Mouse (Mus musculus) midbrain, postnatal 0 days (tissue): ENCODE results near the gene Tmod1. TPM values are rescaled to one million over a fixed set of nuclear protein-coding genes. Genes with fewer than 3 reads are reported as not detected.
A peak's percentile ranks its signal among the peaks of the same experiment; 100 is the strongest.

Experiments used
- ATAC-seq: fragments of 200-750 bp; cut with Nextera tagmentation; 2 replicates; pipeline ENCODE4 v1.8.0; 2017; ENCODE audit warnings: moderate number of reproducible peaks, mild to moderate bottlenecking, moderate TSS enrichment, moderate library complexity; ENCODE audit not compliant: low FRiP score
- DNase-seq: peaks from one replicate; pipeline ENCODE4 v3.0.0-alpha.2; 2015; ENCODE audit warnings: low spot score
- H3K27ac ChIP-seq: fragments of 300-500 bp; sonication (generic); 2 replicates; pipeline ENCODE4 v1.5.1; 2014; ENCODE audit warnings: low read depth, mild to moderate bottlenecking, low read length, mixed read lengths
- H3K27me3 ChIP-seq: fragments of 300-500 bp; sonication (generic); 2 replicates; pipeline ENCODE4 v1.6.1; 2014; ENCODE audit warnings: low read length, control low read depth, mixed read lengths; ENCODE audit not compliant: insufficient read depth
- H3K36me3 ChIP-seq: fragments of 300-500 bp; sonication (generic); 2 replicates; pipeline ENCODE4 v1.6.1; 2014; ENCODE audit warnings: low read length, control low read depth, mixed read lengths; ENCODE audit not compliant: insufficient read depth
- H3K4me1 ChIP-seq: fragments of 300-500 bp; sonication (generic); 2 replicates; pipeline ENCODE4 v1.6.1; 2014; ENCODE audit warnings: mild to moderate bottlenecking, control low read depth, antibody characterized with exemption, low read length, mixed read lengths; ENCODE audit not compliant: insufficient read depth
- H3K4me2 ChIP-seq: fragments of 300-500 bp; sonication (generic); 2 replicates; pipeline ENCODE4 v1.6.1; 2014; ENCODE audit warnings: low read depth, mild to moderate bottlenecking, low read length, mixed read lengths; ENCODE audit not compliant: poor library complexity, severe bottlenecking
- H3K4me3 ChIP-seq: fragments of 300-500 bp; sonication (generic); 2 replicates; pipeline ENCODE4 v1.5.1; 2014; ENCODE audit warnings: low read depth, mild to moderate bottlenecking, low read length, moderate library complexity
- H3K9ac ChIP-seq: fragments of 300-500 bp; sonication (generic); replicated peaks from 2 replicates; pipeline ENCODE4 v1.6.1; 2014; ENCODE audit warnings: mild to moderate bottlenecking, low read length, moderate library complexity, mixed read lengths; ENCODE audit not compliant: poor library complexity, severe bottlenecking
- H3K9me3 ChIP-seq: fragments of 300-500 bp; sonication (generic); 2 replicates; pipeline ENCODE4 v1.6.1; 2016; ENCODE audit warnings: low read length, control low read depth
- CTCF ChIP-seq: IDR thresholded peaks from 2 replicates; pipeline ENCODE4 v1.5.1; 2016; ENCODE audit warnings: antibody characterized with exemption, mild to moderate bottlenecking
- WGBS: fragments of 180-500 bp; shearing (Covaris S2); extraction: QIAGEN DNeasy Blood & Tissue Kit; methylation state at CpG from one replicate; pipeline ENCODE4 v1.1.7; 2014; 5-methylcytosine and 5-hydroxymethylcytosine counted together
- polyA plus RNA-seq: library from polyadenylated mRNA; unstranded; fragments of >200 nt; fragmentation: Nextera tagmentation; extraction: Ambion mirVana; gene quantifications from 2 replicates; pipeline ENCODE4 v1.2.1, GENCODE M21; 2015
- total RNA-seq: library from RNA; depleted of rRNA; stranded (reverse); fragments of >200 nt; gene quantifications from 2 replicates; pipeline ENCODE4 v1.2.3, GENCODE M21; 2014; rRNA removed

Gene Tmod1
- total RNA-seq, result 0.42 and 0.55 TPM in 2 replicates
- polyA plus RNA-seq, result 0.75 and 1.0 TPM in 2 replicates

DNA sequence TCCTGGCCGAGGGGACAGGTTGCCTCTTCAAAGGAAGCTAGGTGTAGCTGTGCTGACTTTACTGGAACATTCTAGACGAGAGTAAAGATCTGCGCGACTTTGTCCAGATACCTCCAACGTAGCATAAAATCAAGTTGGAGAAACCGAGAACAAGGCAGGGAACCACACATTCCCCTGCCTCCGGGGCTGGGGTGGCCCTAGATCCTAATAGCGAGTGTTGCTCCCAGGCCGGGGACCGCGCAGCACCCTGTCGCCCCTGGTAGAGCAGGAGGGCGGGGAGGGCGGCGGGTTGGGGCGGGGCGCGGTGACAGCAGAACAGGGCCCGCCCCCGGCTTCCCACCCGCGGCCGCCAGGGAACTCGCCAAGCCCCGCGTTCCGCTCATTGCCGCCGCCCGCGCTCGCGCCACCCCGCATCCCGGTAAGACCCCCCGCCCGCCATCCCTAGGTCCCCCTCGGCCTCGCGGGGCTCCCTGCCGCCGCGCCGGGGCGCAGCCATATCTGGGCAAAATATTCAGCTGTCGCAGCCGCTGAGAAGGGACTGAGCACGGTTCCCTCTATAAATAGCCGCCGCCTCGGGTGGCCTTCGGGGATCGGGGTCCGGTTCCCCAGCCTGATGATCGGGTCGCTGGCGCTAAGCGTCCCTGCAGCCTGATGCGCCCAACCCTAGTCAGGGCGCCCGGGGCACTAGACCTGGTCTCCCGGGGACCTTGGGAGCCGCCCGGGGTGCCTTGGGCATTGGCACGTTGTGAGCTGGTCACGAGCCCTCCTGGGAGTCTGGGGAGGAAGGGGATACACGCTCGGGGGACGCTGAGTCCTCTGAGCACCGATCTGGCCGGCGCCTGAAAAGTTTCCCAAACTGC, at the start of gene Tmod1:
Gene Tmod1, plus strand, starts transcription at position 44 of the 860 bp plus-strand sequence.
- H3K27ac ChIP-seq, result no peak within 1 kb of the TSS
- WGBS, result 1% methylated on average over 51 of the region's 72 CpGs
- peaks cover 3% of the 10 kb centered on the region; the same call in 1 of the 2 replicates for H3K36me3 ChIP-seq
- peaks cover 8% of the 10 kb centered on the region; the same call in 1 of the 2 replicates for H3K4me1 ChIP-seq
- peak within 1 kb of the TSS; percentile 56 for H3K9ac ChIP-seq
- H3K27me3 ChIP-seq, result peaks cover 35% of the 10 kb centered on the region; the same call in 1 of the 2 replicates
- peak within 1 kb of the TSS; percentile 55 for H3K4me3 ChIP-seq
- no peaks in the 10 kb centered on the region for H3K9me3 ChIP-seq
- peak; percentile 28 for DNase-seq
- peak within 1 kb of the TSS; percentile 98 for H3K4me2 ChIP-seq
- no peak for ATAC-seq
- 0 out of 2 replicates have a peak, but pooled peaks have one; percentile 1 for TF ChIP-seq CTCF

DNA sequence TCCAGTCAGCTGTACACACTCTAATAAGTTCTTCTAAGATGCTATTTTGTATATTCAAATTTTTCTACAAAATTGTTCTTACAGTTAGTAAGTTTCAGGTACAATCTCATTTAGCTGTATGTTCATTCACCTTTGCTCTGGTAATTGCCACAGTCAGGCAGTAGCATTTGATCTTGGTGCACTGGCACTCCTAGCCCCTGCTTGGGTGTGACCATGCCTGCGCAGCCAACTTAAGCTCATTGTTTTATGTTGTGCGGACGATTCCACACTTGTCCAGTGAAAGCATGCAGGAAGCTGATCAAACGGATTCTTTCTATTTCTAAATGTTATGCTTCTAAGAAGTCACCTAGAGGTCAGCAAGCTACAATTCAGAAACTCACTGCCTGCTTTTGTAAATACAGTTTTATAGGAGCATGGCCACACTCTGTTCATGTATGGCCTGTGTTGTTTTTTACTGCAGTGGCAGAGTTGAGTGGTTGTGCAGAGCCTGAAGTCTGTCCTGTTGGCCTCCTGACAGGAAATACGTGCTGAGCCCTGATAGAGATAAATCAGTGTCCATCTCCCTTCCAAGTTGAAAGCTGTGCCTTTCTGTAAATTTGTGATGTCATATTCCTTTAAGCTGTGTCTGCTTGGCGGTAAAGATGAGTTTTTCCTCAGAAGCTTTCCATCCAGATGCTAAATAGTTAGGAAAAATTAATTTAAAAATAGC, 48.2 kb upstream of the Tmod1 start:
- no peak for DNase-seq
- 77% methylated on average over 6 of the region's 6 CpGs for WGBS
- Histone ChIP-seq H3K4me2 (no peak overlapping the region), H3K36me3 (no peaks in the 10 kb centered on the region), H3K4me1 (no peaks in the 10 kb centered on the region), H3K9me3 (no peaks in the 10 kb centered on the region), H3K9ac (no peak overlapping the region), H3K27ac (no peak overlapping the region), H3K27me3 (no peaks in the 10 kb centered on the region), H3K4me3 (no peak overlapping the region)
- no peak for TF ChIP-seq CTCF
- ATAC-seq, result no peak

DNA sequence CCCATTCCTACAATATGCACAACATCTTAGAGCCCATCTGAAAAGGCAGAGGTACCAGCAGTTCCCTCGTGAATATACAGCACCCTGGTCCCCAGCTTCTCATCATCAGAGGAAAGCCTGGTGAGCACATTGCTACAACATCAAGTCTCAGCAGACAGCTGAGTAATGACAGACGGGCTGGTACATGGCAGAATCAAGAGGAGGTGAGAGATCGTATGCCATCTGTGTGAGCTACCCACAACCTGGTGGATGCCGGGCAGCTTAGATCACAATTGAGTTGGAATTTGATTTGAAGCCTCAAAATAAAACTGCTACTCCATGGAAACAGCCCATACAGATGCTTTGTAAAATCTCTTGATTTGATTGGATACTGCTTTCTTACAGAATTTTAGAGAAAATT, 40.2 kb upstream of the Tmod1 start:
- H3K9me3 ChIP-seq, result no peaks in the 10 kb centered on the region
- H3K4me2 ChIP-seq, result no peak overlapping the region
- peaks cover 21% of the 10 kb centered on the region for H3K36me3 ChIP-seq
- no peak overlapping the region for H3K4me3 ChIP-seq
- H3K9ac ChIP-seq, result no peak overlapping the region
- ATAC-seq (no peak), DNase-seq (no peak)
- WGBS, result 86% methylated on average over 4 of the region's 4 CpGs
- H3K4me1 ChIP-seq, result no peaks in the 10 kb centered on the region
- no peak overlapping the region for H3K27ac ChIP-seq
- no peaks in the 10 kb centered on the region for H3K27me3 ChIP-seq
- TF ChIP-seq CTCF, result no peak

DNA sequence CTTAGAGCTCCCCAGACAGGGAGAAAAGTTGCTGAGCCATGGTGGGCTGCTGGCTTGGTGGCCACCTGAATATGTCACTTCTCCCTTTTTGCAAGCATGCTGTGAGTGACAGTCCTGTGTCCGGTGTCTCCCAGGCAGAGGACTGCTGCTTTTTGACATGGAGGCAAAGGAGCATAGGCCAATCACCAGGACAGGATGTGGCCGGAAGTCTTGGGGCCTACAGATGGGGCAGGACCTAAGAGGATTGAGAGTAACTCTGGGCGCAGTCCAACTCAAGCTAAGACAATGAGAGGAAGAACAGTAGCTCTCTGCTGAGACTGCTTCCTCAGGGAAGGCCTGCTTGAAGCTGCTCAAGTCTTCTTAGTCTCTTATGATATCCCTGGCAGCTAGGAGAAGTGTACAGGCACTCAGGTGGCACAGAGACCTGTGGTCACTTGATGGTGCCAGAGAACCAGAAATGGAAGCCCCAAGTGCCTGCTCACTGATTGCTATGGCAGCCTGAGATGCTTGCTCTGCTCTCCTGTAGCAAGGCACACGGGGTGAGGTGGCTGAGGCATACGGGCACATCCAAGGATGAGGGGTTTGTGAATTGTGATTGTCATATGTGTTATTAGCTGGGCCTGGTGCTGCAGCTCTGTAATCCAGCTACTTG, 30.5 kb upstream of the Tmod1 start:
- 85% methylated on average over 5 of the region's 5 CpGs for WGBS
- Histone ChIP-seq H3K36me3 (peaks cover 39% of the 10 kb centered on the region), H3K9ac (no peak overlapping the region), H3K27me3 (no peaks in the 10 kb centered on the region), H3K9me3 (no peaks in the 10 kb centered on the region), H3K4me1 (no peaks in the 10 kb centered on the region), H3K27ac (no peak overlapping the region), H3K4me2 (no peak overlapping the region), H3K4me3 (no peak overlapping the region)
- ATAC-seq (no peak), DNase-seq (no peak)
- no peak for TF ChIP-seq CTCF

DNA sequence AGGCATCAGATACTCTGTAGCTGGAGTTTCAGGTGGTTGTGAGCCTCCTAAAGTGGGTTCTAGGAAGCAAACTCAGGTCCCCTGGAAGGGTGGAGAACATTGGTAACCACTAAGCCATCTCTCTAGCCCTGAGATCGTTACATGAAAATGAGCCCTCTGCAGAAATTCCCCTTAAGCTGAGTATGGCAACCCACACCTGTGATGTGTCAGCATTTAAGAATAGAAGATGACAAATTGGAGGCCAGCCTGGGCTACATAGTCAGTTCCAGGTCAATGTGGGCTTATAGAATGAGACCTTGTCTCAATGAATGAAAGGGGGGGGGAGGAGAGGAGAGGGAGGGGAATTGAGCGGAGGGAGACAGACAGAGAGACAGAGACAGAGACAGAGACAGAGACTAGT, 27.0 kb upstream of the Tmod1 start:
- DNase-seq (no peak), ATAC-seq (no peak)
- no peak overlapping the region for H3K27ac ChIP-seq
- H3K27me3 ChIP-seq, result no peaks in the 10 kb centered on the region
- no peaks in the 10 kb centered on the region for H3K9me3 ChIP-seq
- no peak overlapping the region for H3K4me3 ChIP-seq
- no peaks in the 10 kb centered on the region for H3K4me1 ChIP-seq
- no peak overlapping the region for H3K4me2 ChIP-seq
- no peak for TF ChIP-seq CTCF
- H3K9ac ChIP-seq, result no peak overlapping the region
- H3K36me3 ChIP-seq, result peaks cover 27% of the 10 kb centered on the region
- WGBS, result 94% methylated on average over 2 of the region's 2 CpGs
